17 mouse cellular contexts compared by ENCODE assay signal in genomic region chr5:72282907-72283306, GRCm38 (mm10).
DNase-seq lines count a peak whose midpoint lies in the region; ATAC-seq lines count a peak whose summit lies in the region.
"Had no signal": no experiment of that assay in that cellular context is flagged by ENCODE, and none has a peak within 500 bp of the region (broad histone marks: within the 10 kb centered on the region; RNA-seq: fewer than 3 reads in every experiment).

No protein-coding gene starts in this region.

- H3K4me2 ChIP-seq in limb, embryonic 11.5 days (ENCODE audit: low read depth, severe bottlenecking) = peak overlapping the region; percentile 15; the same call in 1 of the 2 replicates
- H3K4me2 ChIP-seq in stomach, embryonic 16.5 days (ENCODE audit: low read depth, low read length) = no peak overlapping the region
- H3K4me2 ChIP-seq: hindbrain, embryonic 12.5 days; neural tube, embryonic 12.5 days had no signal

- H3K9me3 ChIP-seq in limb, embryonic 11.5 days (ENCODE audit: control insufficient read depth, low read length) = no peaks in the 10 kb centered on the region
- H3K9me3 ChIP-seq in stomach, embryonic 16.5 days (replicated peaks; ENCODE audit: control insufficient read depth, low read length) = no peaks in the 10 kb centered on the region
- H3K9me3 ChIP-seq: hindbrain, embryonic 12.5 days; neural tube, embryonic 12.5 days had no signal

- H3K27me3 ChIP-seq in limb, embryonic 11.5 days (ENCODE audit: control insufficient read depth, insufficient read depth, low read length) = no peaks in the 10 kb centered on the region
- H3K27me3 ChIP-seq in stomach, embryonic 16.5 days (ENCODE audit: control insufficient read depth, insufficient read depth, low read length) = no peaks in the 10 kb centered on the region
- H3K27me3 ChIP-seq: CH12.LX; hindbrain, embryonic 12.5 days; neural tube, embryonic 12.5 days had no signal

- no peak overlapping the region for H3K9ac ChIP-seq in limb, embryonic 11.5 days (ENCODE audit: low read length)
- H3K9ac ChIP-seq in stomach, embryonic 16.5 days (ENCODE audit: low read length) = no peak overlapping the region
- H3K9ac ChIP-seq: hindbrain, embryonic 12.5 days; neural tube, embryonic 12.5 days had no signal

- no peak overlapping the region for H3K4me3 ChIP-seq in limb, embryonic 11.5 days (ENCODE audit: low read depth, low read length)
- no peak overlapping the region for H3K4me3 ChIP-seq in stomach, embryonic 16.5 days (replicated peaks; ENCODE audit: low read length)
- H3K4me3 ChIP-seq: hindbrain, embryonic 12.5 days; neural tube, embryonic 12.5 days had no signal

- WGBS in limb, embryonic 11.5 days = 6% methylated on average over 2 of the region's 2 CpGs
- WGBS in stomach, embryonic 16.5 days = 15% methylated on average over 2 of the region's 2 CpGs

- peaks cover 9% of the 10 kb centered on the region; the same call in 1 of the 2 replicates for H3K4me1 ChIP-seq in limb, embryonic 11.5 days (ENCODE audit: control insufficient read depth, insufficient read depth, low read length)
- H3K4me1 ChIP-seq in stomach, embryonic 16.5 days (ENCODE audit: control insufficient read depth, insufficient read depth, low read length) = peaks cover 12% of the 10 kb centered on the region
- H3K4me1 ChIP-seq: hindbrain, embryonic 12.5 days; neural tube, embryonic 12.5 days had no signal

- peak overlapping the region; percentile 53 for H3K27ac ChIP-seq in limb, embryonic 11.5 days (replicated peaks; ENCODE audit: low read depth, low read length)
- peak overlapping the region; percentile 69 for H3K27ac ChIP-seq in stomach, embryonic 16.5 days (ENCODE audit: low read length)
- H3K27ac ChIP-seq: hindbrain, embryonic 12.5 days; macrophage; neural tube, embryonic 12.5 days had no signal

- DNase-seq in lung, adult 18-20 months = peak; percentile 43 to 66
- no peak for DNase-seq in lung, postnatal 4 days
- peak; percentile 46 for DNase-seq in forelimb bud, embryonic 11.5 days (ENCODE audit: low read depth, low spot score)
- peak; percentile 43 for DNase-seq in limb, embryonic 11.5 days (ENCODE audit: low spot score)
- no peak for DNase-seq in heart, adult 8-10 months (ENCODE audit: low spot score)
- no peak for DNase-seq in urinary bladder, postnatal 36 days (ENCODE audit: low spot score in 2 of 2)
- DNase-seq: cerebellum, adult 2 months; kidney, postnatal 10 days; layer of hippocampus, adult 9-11 months; midbrain, embryonic 14.5 days; retina, postnatal 1 day; thymus, adult 18-20 months had no signal

- peak; percentile 62; the same call in 1 of the 2 replicates for ATAC-seq in limb, embryonic 11.5 days (ENCODE audit: insufficient number of reproducible peaks, low FRiP score, low TSS enrichment, low read depth)
- peak; percentile 88 for ATAC-seq in stomach, embryonic 16.5 days (ENCODE audit: insufficient read depth, low FRiP score)

- H3K36me3 ChIP-seq in limb, embryonic 11.5 days (ENCODE audit: control insufficient read depth, insufficient read depth, low read length) = no peaks in the 10 kb centered on the region
- no peaks in the 10 kb centered on the region for H3K36me3 ChIP-seq in stomach, embryonic 16.5 days (ENCODE audit: control insufficient read depth, insufficient read depth, low read length)
- H3K36me3 ChIP-seq: neural tube, embryonic 12.5 days had no signal

Comparison
In these comparisons a context has a peak if more than half of its experiments do, and no peak if none do; other contexts are left out.
1. DNase-seq: peak in lung, adult 18-20 months (2 of 2), forelimb bud, embryonic 11.5 days (single experiment) and limb, embryonic 11.5 days (single experiment); none in lung, postnatal 4 days (0 of 2), heart, adult 8-10 months (single experiment) and urinary bladder, postnatal 36 days (0 of 2).